Mouse (Mus musculus): ENCODE results near the gene Galm. TPM values are rescaled to one million over a fixed set of nuclear protein-coding genes. Genes with fewer than 3 reads are reported as not detected.

Galm gene
- polyA plus RNA-seq, 1 experiment = not detected

GRCm38 (mm10) chr17:80152767-80153630, 25.7 kb downstream of the Galm start:
- no peaks in the 10 kb centered on the region for H3K27me3 ChIP-seq (ENCODE audit: control insufficient read depth)
- H3K36me3 ChIP-seq (ENCODE audit: control insufficient read depth) = no peaks in the 10 kb centered on the region
- H3K4me3 ChIP-seq (replicated peaks) = no peak overlapping the region
- TF ChIP-seq GATA1 (IDR thresholded peaks at IDR 0.05; ENCODE audit: low read length) (no peak), TAL1 (IDR thresholded peaks at IDR 0.05; ENCODE audit: low read length) (no peak)
- H3K4me1 ChIP-seq (ENCODE audit: control insufficient read depth) = peaks cover 7% of the 10 kb centered on the region
- no peaks in the 10 kb centered on the region for H3K9me3 ChIP-seq (ENCODE audit: control insufficient read depth, low read length)

GRCm38 (mm10) chr17:80153631-80154030, 26.4 kb downstream of the Galm start:
- peaks cover 7% of the 10 kb centered on the region for H3K4me1 ChIP-seq (ENCODE audit: control insufficient read depth)
- no peaks in the 10 kb centered on the region for H3K27me3 ChIP-seq (ENCODE audit: control insufficient read depth)
- no peak for TF ChIP-seq GATA1 (IDR thresholded peaks at IDR 0.05; ENCODE audit: low read length)
- no peak for TF ChIP-seq TAL1 (IDR thresholded peaks at IDR 0.05; ENCODE audit: low read length)
- no peak overlapping the region for H3K4me3 ChIP-seq (replicated peaks)
- no peaks in the 10 kb centered on the region for H3K9me3 ChIP-seq (ENCODE audit: control insufficient read depth, low read length)
- no peaks in the 10 kb centered on the region for H3K36me3 ChIP-seq (ENCODE audit: control insufficient read depth)

GRCm38 (mm10) chr17:80156905-80157304, 29.6 kb downstream of the Galm start:
- Histone ChIP-seq H3K4me1 (ENCODE audit: control insufficient read depth) (peaks cover 7% of the 10 kb centered on the region), H3K4me3 (replicated peaks) (no peak overlapping the region), H3K27me3 (ENCODE audit: control insufficient read depth) (no peaks in the 10 kb centered on the region), H3K36me3 (ENCODE audit: control insufficient read depth) (no peaks in the 10 kb centered on the region), H3K9me3 (ENCODE audit: control insufficient read depth, low read length) (no peaks in the 10 kb centered on the region)
- TF ChIP-seq TAL1 (IDR thresholded peaks at IDR 0.05; ENCODE audit: low read length) (no peak), GATA1 (IDR thresholded peaks at IDR 0.05; ENCODE audit: low read length) (no peak)

- Histone ChIP-seq H3K36me3 (ENCODE audit: control insufficient read depth) (no peaks in the 10 kb centered on the region), H3K4me1 (ENCODE audit: control insufficient read depth) (peaks cover 7% of the 10 kb centered on the region), H3K4me3 (replicated peaks) (no peak overlapping the region), H3K27me3 (ENCODE audit: control insufficient read depth) (no peaks in the 10 kb centered on the region), H3K9me3 (ENCODE audit: control insufficient read depth, low read length) (no peaks in the 10 kb centered on the region)
- TF ChIP-seq TAL1 (IDR thresholded peaks at IDR 0.05; ENCODE audit: low read length) (no peak), GATA1 (IDR thresholded peaks at IDR 0.05; ENCODE audit: low read length) (no peak)
Observed at GRCm38 (mm10) chr17:80157489-80157888, 30.2 kb downstream of the Galm start.

- H3K4me1 ChIP-seq (ENCODE audit: control insufficient read depth) = no peaks in the 10 kb centered on the region
- no peaks in the 10 kb centered on the region for H3K36me3 ChIP-seq (ENCODE audit: control insufficient read depth)
- H3K27me3 ChIP-seq (ENCODE audit: control insufficient read depth) = no peaks in the 10 kb centered on the region
- TF ChIP-seq TAL1 (IDR thresholded peaks at IDR 0.05; ENCODE audit: low read length) (no peak), GATA1 (IDR thresholded peaks at IDR 0.05; ENCODE audit: low read length) (no peak)
- H3K9me3 ChIP-seq (ENCODE audit: control insufficient read depth, low read length) = no peaks in the 10 kb centered on the region
- no peak overlapping the region for H3K4me3 ChIP-seq (replicated peaks)
Observed at GRCm38 (mm10) chr17:80160454-80160853, 33.2 kb downstream of the Galm start.

- TF ChIP-seq GATA1 (IDR thresholded peaks at IDR 0.05; ENCODE audit: low read length) = no peak
- no peak for TF ChIP-seq TAL1 (IDR thresholded peaks at IDR 0.05; ENCODE audit: low read length)
- Histone ChIP-seq H3K36me3 (ENCODE audit: control insufficient read depth) (no peaks in the 10 kb centered on the region), H3K4me3 (replicated peaks) (no peak overlapping the region), H3K27me3 (ENCODE audit: control insufficient read depth) (no peaks in the 10 kb centered on the region), H3K4me1 (ENCODE audit: control insufficient read depth) (no peaks in the 10 kb centered on the region), H3K9me3 (ENCODE audit: control insufficient read depth, low read length) (no peaks in the 10 kb centered on the region)
Observed at GRCm38 (mm10) chr17:80163991-80164390, 36.7 kb downstream of the Galm start.

- H3K27me3 ChIP-seq (ENCODE audit: control insufficient read depth) = no peaks in the 10 kb centered on the region
- H3K36me3 ChIP-seq (ENCODE audit: control insufficient read depth) = no peaks in the 10 kb centered on the region
Observed at GRCm38 (mm10) chr17:80165741-80166140, 38.5 kb downstream of the Galm start.

GRCm38 (mm10) chr17:80166346-80166745, 39.1 kb downstream of the Galm start:
- no peaks in the 10 kb centered on the region for H3K27me3 ChIP-seq (ENCODE audit: control insufficient read depth)
- H3K9me3 ChIP-seq (ENCODE audit: control insufficient read depth, low read length) = no peaks in the 10 kb centered on the region
- no peaks in the 10 kb centered on the region for H3K4me1 ChIP-seq (ENCODE audit: control insufficient read depth)
- TF ChIP-seq GATA1 (IDR thresholded peaks at IDR 0.05; ENCODE audit: low read length) = no peak
- no peak for TF ChIP-seq TAL1 (IDR thresholded peaks at IDR 0.05; ENCODE audit: low read length)
- H3K36me3 ChIP-seq (ENCODE audit: control insufficient read depth) = no peaks in the 10 kb centered on the region
- no peak overlapping the region for H3K4me3 ChIP-seq (replicated peaks)

More at GRCm38 (mm10) chr17:80165741-80166140, 38.5 kb downstream of the Galm start:
- no peak for TF ChIP-seq TAL1 (IDR thresholded peaks at IDR 0.05; ENCODE audit: low read length)
- no peak for TF ChIP-seq GATA1 (IDR thresholded peaks at IDR 0.05; ENCODE audit: low read length)
- Histone ChIP-seq H3K4me1 (ENCODE audit: control insufficient read depth) (no peaks in the 10 kb centered on the region), H3K9me3 (ENCODE audit: control insufficient read depth, low read length) (no peaks in the 10 kb centered on the region), H3K4me3 (replicated peaks) (no peak overlapping the region)

- H3K27me3 ChIP-seq (ENCODE audit: control insufficient read depth) = no peaks in the 10 kb centered on the region
- no peaks in the 10 kb centered on the region for H3K36me3 ChIP-seq (ENCODE audit: control insufficient read depth)
- no peaks in the 10 kb centered on the region for H3K4me1 ChIP-seq (ENCODE audit: control insufficient read depth)
- no peak overlapping the region for H3K4me3 ChIP-seq (replicated peaks)
- no peak for TF ChIP-seq GATA1 (IDR thresholded peaks at IDR 0.05; ENCODE audit: low read length)
- no peak for TF ChIP-seq TAL1 (IDR thresholded peaks at IDR 0.05; ENCODE audit: low read length)
- H3K9me3 ChIP-seq (ENCODE audit: control insufficient read depth, low read length) = no peaks in the 10 kb centered on the region
Observed at GRCm38 (mm10) chr17:80167436-80167835, 40.2 kb downstream of the Galm start.

Measured in erythroblast, embryonic 14.5 days (primary cell).